Mouse (Mus musculus) layer of hippocampus, adult 9-11 months (tissue): ENCODE measurements at regions not wholly inside any gene's neighbourhood (a gene's known extent, or its start where the extent isn't known, plus 50 kb on each side); places are given as distances from the start of the nearest gene placed in this dataset.
A peak's percentile ranks its signal among the peaks of the same experiment; 100 is the strongest.

Experiments used
- DNase-seq: peaks from one replicate; pipeline ENCODE4 v3.0.0; 2022

DNA sequence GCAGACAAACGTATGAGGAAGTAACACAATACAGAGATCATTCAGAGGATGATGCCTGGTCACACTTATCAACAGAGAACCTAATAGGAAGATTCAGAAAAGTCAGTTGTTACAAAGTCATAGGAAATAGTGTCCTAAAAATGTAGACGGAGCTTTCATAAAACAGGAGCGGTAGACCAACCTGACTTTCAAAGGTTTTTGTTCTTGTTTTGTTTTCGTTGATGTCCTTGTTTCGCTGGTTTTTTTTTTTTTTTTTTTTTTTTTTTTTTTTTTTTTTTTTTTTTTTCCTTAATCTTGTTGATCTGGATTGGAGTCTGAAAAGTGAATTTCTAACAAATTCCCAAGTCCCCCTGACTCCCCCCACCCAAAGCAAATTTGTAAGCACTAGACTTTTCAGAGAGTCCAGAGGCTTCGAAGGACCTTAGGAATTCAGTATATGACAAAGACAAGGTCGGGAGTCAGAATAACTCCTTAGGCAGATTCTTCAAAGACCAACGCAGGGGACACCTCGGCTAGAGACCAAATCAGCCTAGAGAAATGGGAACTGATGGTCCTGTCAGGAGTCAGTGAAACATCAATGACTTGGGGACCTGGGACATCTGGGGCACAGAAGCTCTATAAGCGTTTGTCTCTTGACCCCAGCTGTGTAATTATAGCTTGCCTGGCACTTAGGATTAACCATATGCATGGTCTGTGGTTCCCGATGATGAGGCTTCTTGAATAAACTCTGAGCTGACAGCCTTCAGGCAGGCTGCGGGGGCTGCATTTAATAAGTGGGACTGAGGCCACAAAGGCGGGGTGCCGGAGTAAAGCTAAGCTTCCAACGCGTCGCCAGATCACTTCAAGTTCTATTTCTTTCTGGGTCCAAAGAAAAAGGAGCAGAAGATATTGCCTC is 115.7 kb upstream of the Cblb start:
- DNase-seq: no peak

DNA sequence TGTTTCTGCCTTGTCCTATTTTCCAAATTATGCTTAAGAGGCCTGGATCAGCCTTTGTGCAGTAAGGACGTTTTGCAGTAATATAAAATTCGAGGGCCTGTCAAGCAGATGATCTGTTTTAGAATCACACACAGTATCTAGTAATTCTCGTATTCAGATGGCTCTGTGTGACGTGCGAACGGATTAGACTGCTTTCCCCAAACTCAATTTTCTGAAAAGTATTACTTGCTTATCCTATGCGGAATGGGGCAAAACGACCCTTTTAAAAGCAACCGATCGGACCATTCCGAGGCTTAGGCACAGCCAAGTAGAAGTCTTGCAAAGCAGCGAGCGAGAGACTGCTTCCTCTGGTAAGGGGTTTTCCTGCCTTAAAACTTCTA is 115.1 kb upstream of the Cblb start:
- no peak for DNase-seq

DNA sequence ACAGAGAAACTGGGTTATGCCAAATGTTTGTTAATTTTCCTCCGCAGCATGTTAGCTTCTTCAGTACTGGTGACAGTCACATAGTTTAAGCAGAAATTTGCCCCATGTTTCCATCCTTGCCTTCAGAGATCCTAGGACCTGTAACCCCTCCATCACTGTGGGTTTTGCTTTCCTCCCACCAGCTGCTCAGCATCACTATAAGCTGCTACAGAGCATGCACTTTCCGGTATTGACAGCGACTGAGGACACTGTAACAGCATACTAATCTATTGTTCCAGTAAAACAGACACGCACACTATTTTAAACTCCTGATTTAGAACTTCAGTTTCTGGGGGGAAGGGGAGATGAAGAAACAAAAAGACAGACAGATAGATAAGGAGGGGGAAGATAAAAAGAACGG is 114.7 kb upstream of the Cblb start:
- no peak for DNase-seq

DNA sequence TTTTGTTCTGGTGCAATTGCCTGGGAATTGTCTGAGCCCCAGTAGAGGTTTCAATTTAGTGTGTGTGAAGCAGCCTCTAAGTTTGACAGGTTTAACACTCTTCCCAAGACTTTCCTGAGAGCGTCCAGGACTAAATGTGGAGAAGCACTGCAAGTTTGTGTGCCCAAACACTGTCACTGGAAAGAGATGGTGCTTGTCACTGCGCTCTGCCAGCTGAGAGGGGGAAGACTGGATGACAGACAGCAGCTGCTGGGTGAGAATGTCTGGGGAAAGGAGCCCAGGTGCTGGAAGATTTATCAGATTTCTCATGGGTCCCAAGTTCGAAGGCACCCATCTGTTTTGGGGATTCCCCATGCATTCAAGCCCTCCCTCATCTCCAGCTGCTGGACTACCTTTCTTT is 114.2 kb upstream of the Cblb start:
- no peak for DNase-seq

DNA sequence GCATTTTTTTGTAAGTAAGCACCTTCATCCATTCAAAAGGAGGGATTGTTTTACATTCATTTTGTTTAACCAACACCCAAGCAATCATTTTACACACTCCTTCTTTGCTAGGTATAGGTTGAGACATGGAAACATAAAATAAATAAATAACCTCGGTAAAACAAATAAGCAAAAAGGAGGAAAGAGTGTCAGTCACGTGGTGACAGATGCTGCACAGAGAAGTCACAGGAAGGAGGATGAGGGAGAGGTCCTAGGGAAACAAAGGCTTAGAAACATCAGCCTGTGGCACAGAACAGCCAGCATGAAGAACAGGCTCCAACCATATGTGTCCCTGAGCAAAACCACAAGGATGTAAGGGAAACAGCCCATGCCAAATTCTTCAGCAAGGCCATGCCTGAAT is 113.5 kb upstream of the Cblb start:
- no peak for DNase-seq

DNA sequence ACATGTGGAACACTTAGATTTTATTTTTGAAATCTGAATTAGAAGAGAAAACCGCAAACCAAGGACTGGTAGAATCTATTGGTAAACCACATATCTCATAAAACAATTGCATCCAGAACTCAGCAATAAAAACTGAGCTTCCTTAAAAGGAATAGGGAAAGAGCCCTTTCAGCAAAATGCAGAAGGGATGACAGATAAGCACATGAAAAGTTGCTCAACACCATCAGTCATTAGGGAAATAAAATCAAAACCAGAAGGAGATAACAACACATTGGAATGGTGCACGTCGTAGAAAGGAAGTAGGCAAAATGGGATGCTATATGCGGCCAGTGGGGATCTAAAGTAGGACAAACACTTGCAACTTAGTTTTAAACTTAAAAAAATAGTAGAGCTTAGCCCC is 110.0 kb upstream of the Cblb start:
- no peak for DNase-seq

DNA sequence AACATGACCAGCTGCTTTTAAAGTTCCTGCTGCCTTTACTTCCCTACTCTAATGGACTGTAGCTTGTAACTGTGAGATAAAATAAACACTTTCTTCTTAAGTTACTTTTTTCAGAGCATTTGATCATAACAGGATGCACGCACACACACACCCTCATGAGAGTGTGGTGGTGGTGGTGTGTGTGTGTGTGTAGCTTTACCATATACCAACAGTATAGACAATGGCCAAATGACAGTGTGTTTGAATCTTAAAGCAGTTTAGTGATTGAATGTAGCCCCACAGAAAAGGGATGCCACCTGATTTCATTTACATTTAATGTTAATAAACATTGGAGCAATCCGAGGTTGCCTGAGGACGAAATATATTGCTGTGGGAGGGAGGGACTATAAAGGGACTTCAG is 108.4 kb upstream of the Cblb start:
- DNase-seq: no peak

DNA sequence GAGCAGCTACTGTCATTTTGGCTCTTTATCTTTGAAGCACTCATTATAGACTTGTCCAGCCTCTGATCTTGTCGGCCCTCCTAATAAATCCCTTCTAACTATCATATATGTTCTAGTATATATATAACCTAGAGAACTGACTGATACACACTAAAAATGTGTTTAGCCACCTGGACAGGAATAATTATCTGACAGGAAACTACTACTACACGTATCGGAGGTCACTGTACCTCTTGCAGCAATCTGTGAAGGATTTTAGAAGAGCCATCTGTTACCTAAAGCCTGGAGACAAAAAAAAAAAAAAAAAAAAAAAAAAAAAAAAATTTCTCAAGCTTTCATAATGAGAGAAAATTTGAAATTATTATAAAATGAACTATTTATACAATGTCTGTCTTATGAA is 105.4 kb upstream of the Cblb start:
- DNase-seq: no peak

DNA sequence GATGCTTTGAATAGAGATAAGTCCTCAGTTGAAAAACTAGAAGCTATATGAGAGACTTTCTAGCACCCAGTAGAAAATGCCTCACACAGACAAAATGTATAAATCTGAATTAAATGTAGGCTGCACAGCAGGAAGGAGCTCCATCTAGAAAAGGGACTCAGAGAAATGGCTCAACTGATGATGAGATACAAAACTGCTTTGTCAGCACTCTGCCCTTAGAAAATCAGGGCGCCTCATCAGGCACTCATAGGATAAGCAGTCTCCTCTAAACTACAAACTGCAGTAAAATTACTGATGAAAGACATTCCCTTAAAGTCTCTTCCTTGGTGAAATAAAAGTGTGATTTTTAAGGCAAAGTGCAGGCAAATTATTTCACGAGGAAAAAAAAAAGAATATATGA is 97.9 kb upstream of the Cblb start:
- no peak for DNase-seq

DNA sequence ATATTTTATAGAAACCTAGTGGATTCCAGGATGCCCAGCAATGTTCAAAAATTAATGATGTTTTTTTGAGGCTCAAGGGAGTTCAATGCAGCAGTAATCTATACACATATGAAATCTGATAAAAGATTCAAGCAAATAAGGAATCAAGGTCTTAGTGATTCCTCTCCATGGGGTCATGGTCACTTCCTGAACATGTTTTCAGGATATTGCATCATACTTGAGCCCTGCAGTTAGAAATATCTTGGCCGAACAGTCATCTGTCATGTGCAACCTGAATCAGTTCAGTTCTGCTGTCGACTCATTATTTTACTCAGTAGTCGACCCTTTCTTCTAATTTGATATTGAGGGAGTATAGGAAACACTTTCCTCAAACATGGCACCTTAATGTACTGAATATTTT is 97.1 kb upstream of the Cblb start:
- no peak for DNase-seq

DNA sequence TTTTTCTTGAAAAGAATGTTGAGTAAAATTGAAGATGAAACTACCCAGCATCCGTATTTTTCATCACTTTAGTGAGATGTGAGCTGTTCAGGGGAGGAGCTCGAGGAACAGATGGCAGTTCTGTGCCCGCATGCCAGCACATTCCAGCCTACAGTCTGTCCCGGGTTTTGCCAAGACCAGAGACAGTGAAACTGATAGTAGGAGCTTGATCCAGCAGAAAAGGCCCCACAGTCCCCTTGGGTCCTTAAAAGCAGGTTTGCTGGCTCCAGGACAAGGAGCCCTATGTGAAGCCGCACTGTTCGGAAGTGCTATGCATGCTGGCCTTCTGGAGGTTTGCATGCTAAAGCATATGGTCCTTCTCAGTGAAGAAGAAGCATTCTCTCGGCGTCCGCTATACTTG is 93.7 kb upstream of the Cblb start:
- DNase-seq: peak; percentile 82

DNA sequence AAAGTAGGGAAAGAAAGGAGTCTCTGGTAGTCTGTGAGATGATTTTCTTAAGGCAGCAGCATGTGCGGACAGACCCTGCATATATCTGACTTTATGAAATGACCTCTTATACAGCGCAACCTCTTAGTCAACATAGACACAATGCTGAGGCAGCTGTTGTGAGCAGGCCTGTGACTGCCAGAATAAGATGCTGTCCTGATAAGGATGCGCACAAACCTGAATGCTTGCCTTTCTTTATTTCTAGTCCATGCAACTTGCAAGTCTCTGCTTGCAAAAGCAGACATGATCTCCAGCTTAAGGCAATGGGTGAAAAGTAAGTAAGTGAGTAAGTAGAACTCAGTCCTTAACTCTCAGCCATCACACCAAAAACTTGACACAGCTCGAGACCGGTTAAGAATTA is 92.0 kb upstream of the Cblb start:
- no peak for DNase-seq

DNA sequence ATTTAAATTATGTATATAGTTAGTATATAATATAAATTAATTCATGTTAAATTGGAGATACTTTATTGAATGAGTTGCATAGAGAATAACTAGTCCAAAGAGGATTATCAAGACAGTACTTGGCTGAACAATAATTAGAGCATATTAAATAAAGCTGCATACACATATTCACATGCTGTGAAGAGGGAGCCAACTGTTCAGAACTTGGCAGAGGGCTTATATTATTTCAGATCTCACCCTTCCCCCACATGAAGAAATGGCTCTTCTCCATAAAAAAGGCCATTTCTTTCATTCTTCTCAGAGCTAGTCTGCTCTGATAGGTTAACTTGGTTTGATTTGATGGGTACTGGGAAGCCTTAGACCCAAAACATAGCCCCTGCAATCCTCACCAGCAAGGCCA is 90.5 kb upstream of the Cblb start:
- peak; percentile 34 for DNase-seq

DNA sequence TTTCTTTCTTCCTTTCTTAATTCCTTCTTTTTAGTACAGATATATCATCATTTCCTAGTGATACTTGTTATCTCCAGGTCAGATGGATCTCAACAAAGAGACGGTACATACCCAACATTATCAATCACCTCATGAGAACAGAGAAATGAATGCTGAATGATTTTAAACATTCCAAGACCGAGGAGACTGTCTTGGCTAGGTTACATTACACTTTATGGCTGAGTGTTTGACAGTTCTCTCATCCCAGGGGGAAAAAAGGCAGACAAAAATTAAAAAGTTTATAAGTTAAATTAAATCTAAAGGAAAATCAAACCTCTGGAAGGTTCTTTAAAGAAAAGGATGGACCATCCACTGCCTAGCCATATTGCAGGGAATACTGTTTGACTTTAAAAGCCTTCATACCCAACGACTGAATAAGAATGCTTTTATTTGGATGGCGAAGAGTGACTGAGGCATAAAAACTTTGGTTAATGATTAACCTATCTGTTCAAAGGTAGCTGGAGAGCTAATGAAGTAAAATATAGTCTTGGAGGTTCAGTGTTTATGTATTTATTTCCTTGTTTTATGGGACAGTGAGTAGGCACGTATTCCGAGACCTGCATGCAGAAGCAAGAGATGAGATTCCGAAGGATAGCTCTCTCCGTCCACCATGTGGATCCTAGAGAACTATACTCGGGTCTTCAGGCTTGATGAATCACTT is 88.4 kb upstream of the Cblb start:
- no peak for DNase-seq

DNA sequence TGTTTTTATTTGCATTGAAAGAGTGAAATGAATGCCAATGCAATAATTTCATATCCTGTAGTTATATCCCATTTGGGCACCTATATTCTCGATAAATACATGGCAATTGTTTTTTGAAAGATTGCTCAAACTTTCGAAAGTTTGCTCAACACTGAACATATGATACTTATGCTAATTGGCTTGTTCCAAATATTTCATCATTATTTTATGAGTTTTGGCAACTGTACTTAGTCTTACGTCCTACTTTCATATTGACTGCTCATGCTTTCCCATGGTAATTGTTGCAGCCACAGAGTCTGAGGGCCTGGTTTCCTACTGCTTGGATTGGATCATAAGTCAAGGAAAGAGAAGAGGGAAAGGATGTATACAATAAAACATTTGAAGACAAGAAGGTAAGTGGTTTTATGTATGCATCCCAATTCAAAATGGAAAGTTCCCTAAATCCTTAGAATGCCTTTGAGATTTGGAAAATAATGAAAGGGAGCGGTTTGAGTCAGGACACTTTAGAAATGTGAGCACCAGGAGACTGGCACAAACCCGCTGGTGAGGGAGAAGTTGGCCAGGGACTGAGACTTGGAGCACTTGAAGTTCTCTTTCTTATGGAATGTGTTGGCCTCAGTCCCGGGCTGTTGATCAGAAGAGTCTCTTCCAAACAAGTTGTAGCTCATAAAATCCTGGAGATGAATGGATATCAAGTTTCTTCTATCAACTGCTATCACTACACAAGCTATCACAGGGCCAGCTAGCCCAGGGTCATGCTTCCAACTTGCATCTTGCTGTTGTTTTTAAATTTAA is 63.8 kb upstream of the Cblb start:
- no peak for DNase-seq
